Mouse (Mus musculus): ENCODE results near the gene Ffar2. TPM values are rescaled to one million over a fixed set of nuclear protein-coding genes. Genes with fewer than 3 reads are reported as not detected.

Ffar2 gene
- total RNA-seq, 1 experiment from 2014 or later: 0.52 TPM

- no peak for DNase-seq
Observed at GRCm38 (mm10) chr7:30820854-30821445, 2.6 kb downstream of the Ffar2 start.

- no peak for DNase-seq
Observed at GRCm38 (mm10) chr7:30820131-30820530, 3.4 kb downstream of the Ffar2 start.

GRCm38 (mm10) chr7:30812291-30812807 is 11.2 kb downstream of the Ffar2 start:
- DNase-seq: no peak

- no peak for DNase-seq
Observed at GRCm38 (mm10) chr7:30811757-30812290, 11.8 kb downstream of the Ffar2 start.

GRCm38 (mm10) chr7:30810319-30810718 is 13.3 kb downstream of the Ffar2 start:
- DNase-seq: no peak

- DNase-seq: peak; percentile 77
Observed at GRCm38 (mm10) chr7:30805924-30806323, 17.7 kb downstream of the Ffar2 start.

GRCm38 (mm10) chr7:30804026-30804715 is 19.4 kb downstream of the Ffar2 start:
- DNase-seq: no peak

GRCm38 (mm10) chr7:30803256-30803655 is 20.3 kb downstream of the Ffar2 start:
- DNase-seq: no peak

GRCm38 (mm10) chr7:30800653-30801052 is 22.9 kb downstream of the Ffar2 start:
- DNase-seq: no peak

- no peak for DNase-seq
Observed at GRCm38 (mm10) chr7:30796790-30797189, 26.8 kb downstream of the Ffar2 start.

GRCm38 (mm10) chr7:30794921-30795320 is 28.7 kb downstream of the Ffar2 start:
- no peak for DNase-seq

- DNase-seq: no peak
Observed at GRCm38 (mm10) chr7:30791921-30792320, 31.7 kb downstream of the Ffar2 start.

GRCm38 (mm10) chr7:30790141-30790540 is 33.4 kb downstream of the Ffar2 start:
- no peak for DNase-seq

- DNase-seq: no peak
Observed at GRCm38 (mm10) chr7:30787377-30788022, 36.1 kb downstream of the Ffar2 start, which contains the start of gene Krtdap. Krtdap (plus strand) TSS chr7:30787896.

- no peak for DNase-seq
Observed at GRCm38 (mm10) chr7:30785721-30786546, 37.6 kb downstream of the Ffar2 start.

- no peak for DNase-seq
Observed at GRCm38 (mm10) chr7:30785154-30785553, 38.4 kb downstream of the Ffar2 start.

GRCm38 (mm10) chr7:30782658-30783057 is 40.9 kb downstream of the Ffar2 start:
- no peak for DNase-seq

- DNase-seq: no peak
Observed at GRCm38 (mm10) chr7:30781792-30782191, 41.8 kb downstream of the Ffar2 start.

- DNase-seq: no peak
Observed at GRCm38 (mm10) chr7:30777911-30778310, 45.7 kb downstream of the Ffar2 start.

- no peak for DNase-seq
Observed at GRCm38 (mm10) chr7:30777081-30777579, 46.4 kb downstream of the Ffar2 start.

- no peak for DNase-seq
Observed at GRCm38 (mm10) chr7:30776104-30776503, 47.5 kb downstream of the Ffar2 start.

GRCm38 (mm10) chr7:30769236-30769635 is 54.3 kb downstream of the Ffar2 start:
- no peak for DNase-seq
